Mouse (Mus musculus) forebrain, embryonic 13.5 days (tissue): ENCODE data around the gene Lrrc28. TPM values are rescaled to one million over a fixed set of nuclear protein-coding genes. Genes with fewer than 3 reads are reported as not detected.

Source experiments
- ATAC-seq: fragments of 200-750 bp; cut with Nextera tagmentation; 2 replicates; pipeline ENCODE4 v1.8.0; 2017
- H3K27ac ChIP-seq: fragments of 300-500 bp; sonication (generic); 2 replicates; pipeline ENCODE4 v1.5.1; 2015; ENCODE audit warnings: inconsistent platforms, mild to moderate bottlenecking, moderate library complexity
- H3K27me3 ChIP-seq: fragments of 300-500 bp; sonication (generic); 2 replicates; pipeline ENCODE4 v1.6.1; 2015; ENCODE audit warnings: mild to moderate bottlenecking, inconsistent platforms
- H3K36me3 ChIP-seq: fragments of 300-500 bp; sonication (generic); 2 replicates; pipeline ENCODE4 v1.6.1; 2015; ENCODE audit warnings: mild to moderate bottlenecking, inconsistent platforms; ENCODE audit not compliant: poor library complexity, severe bottlenecking
- H3K4me1 ChIP-seq: fragments of 300-500 bp; sonication (generic); 2 replicates; pipeline ENCODE4 v1.6.1; 2015; ENCODE audit warnings: inconsistent platforms
- H3K4me2 ChIP-seq: fragments of 300-500 bp; sonication (generic); 2 replicates; pipeline ENCODE4 v1.6.1; 2015; ENCODE audit warnings: inconsistent platforms, mild to moderate bottlenecking, moderate library complexity
- H3K4me3 ChIP-seq: fragments of 300-500 bp; sonication (generic); 2 replicates; pipeline ENCODE4 v1.5.1; 2015; ENCODE audit warnings: mild to moderate bottlenecking, inconsistent platforms
- H3K9ac ChIP-seq: fragments of 300-500 bp; sonication (generic); 2 replicates; pipeline ENCODE4 v1.6.1; 2015; ENCODE audit warnings: mild to moderate bottlenecking, inconsistent platforms
- H3K9me3 ChIP-seq: fragments of 300-500 bp; sonication (generic); replicated peaks from 2 replicates; pipeline ENCODE4 v1.6.1; 2016; ENCODE audit warnings: inconsistent platforms
- WGBS: fragments of 180-500 bp; shearing (Covaris S2); methylation state at CpG from one replicate; pipeline ENCODE4 v1.1.7; 2015; 5-methylcytosine and 5-hydroxymethylcytosine counted together
- polyA plus RNA-seq: library from polyadenylated mRNA; unstranded; fragments of >200 nt; fragmentation: Nextera tagmentation; extraction: Ambion mirVana; gene quantifications from 2 replicates; pipeline ENCODE4 v1.2.1, GENCODE M21; 2015

Gene Lrrc28
- polyA plus RNA-seq, 1 experiment from 2014 or later, result 28.1 TPM

DNA sequence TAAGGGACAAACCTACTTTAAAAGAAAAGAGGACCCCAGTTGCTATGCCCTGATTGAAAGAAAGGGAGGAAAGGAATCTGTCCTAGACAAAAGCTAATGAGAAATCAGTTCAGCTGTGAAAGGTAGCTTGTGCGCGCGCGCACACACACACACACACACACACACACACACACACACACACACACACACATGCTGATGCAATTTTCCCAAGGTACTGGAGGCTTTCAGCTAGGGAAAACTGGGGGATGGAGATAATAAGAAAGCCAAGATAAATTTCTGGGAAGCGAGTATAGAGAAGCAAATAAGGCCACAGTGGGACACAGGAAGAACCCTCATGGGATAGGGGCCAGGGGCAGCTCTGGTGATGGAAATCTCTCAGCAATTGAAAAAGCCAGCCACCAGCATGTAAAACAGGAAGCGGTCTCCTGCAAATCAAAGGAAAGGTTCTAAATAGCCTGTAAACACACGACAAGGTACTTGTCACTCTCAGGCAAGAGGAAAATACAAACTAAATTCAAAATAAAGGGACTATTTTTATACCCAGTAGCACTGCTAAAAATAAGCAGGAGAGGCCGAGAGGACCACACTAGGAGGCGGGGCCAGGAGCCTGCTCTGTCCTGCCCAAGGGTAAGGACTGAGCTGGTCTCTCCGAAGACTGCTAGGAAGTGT, 31.1 kb downstream of the Lrrc28 start:
- H3K4me3 ChIP-seq, result no peak overlapping the region
- no peak for ATAC-seq
- WGBS, result 28% methylated on average over 10 of the region's 10 CpGs

DNA sequence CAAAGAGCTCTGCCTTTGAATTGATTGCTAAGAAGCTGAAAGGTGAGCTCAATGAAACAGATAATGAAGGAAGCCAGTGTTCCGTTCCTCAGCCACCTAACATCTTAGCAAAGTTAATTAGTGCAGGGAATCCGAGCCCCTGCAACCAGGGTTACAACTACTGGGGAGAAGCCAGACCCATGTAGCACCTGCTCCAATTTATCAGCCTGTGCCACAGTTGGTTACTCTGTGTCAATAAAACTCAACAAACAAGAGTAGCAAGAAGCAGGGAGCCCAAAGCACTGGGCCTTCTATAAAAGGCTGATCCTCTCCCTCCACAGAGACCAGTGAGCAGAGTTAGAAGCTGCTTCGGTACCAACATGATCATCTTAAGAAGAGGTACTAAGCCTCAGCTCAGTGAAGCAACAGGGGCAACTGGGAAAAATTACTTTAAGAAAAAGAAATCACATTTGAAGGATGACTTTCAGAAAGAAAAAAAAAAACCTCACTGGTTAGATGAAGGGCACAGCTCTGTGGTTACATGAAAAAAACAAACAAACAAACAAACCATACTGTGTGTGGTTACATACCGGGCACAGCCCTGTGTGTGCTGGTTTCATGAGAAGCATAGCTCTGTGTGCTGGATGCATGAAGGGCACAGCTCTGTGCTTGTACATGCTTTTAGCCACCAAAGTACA, 36.6 kb downstream of the Lrrc28 start:
- Histone ChIP-seq H3K4me3 (no peak overlapping the region), H3K27me3 (peaks cover 11% of the 10 kb centered on the region; the same call in 1 of the 2 replicates), H3K4me2 (peak overlapping the region; percentile 14; the same call in 1 of the 2 replicates), H3K36me3 (no peaks in the 10 kb centered on the region), H3K9ac (peak overlapping the region; percentile 5; the same call in 1 of the 2 replicates), H3K27ac (peak overlapping the region; percentile 35; the same call in 1 of the 2 replicates), H3K4me1 (peaks cover 21% of the 10 kb centered on the region), H3K9me3 (no peaks in the 10 kb centered on the region)
- WGBS, result 23% methylated on average over 4 of the region's 4 CpGs
- ATAC-seq, result 0 out of 2 replicates have a peak, but pooled peaks have one; percentile 41

More for the DNA sequence above, 31.1 kb downstream of the Lrrc28 start:
- Histone ChIP-seq H3K27me3 (no peaks in the 10 kb centered on the region), H3K27ac (no peak overlapping the region), H3K4me1 (peaks cover 22% of the 10 kb centered on the region), H3K9ac (no peak overlapping the region), H3K4me2 (peak overlapping the region; percentile 14; the same call in 1 of the 2 replicates), H3K9me3 (no peaks in the 10 kb centered on the region), H3K36me3 (no peaks in the 10 kb centered on the region)

DNA sequence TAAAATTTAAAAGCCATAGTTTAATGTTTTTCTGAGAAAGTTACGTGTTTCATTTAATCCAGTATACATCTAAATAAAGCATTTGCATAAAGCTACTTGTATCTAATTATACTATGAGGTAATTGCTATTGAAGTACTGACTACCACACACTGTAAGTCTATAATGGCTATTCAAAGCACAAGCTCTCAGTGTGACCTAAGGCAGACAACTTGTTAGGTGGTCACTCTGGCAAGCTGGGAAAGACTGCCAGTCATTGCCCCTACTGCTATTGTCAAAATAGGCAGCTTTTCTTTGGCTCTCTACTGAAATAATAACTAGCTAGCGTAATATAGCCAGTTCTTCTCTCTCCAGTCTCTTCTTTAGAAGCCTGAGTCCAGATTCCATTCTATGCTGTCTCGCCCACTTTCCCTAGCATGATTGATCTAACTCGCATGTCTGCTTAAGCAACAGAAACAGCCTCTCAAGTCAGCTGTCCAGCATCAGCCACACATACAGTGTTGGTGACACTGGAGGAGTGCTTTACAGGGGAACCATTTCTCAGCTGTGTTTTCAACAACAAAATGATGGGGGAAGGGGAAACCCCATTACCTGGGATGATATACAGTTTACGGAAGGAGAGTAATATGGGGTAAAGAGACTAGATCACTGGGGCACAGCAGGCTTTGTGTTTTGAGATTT, 37.3 kb downstream of the Lrrc28 start:
- Histone ChIP-seq H3K9ac (peak overlapping the region; percentile 5; the same call in 1 of the 2 replicates), H3K4me3 (no peak overlapping the region), H3K4me1 (peaks cover 16% of the 10 kb centered on the region), H3K36me3 (no peaks in the 10 kb centered on the region), H3K27ac (peak overlapping the region; percentile 35), H3K9me3 (no peaks in the 10 kb centered on the region), H3K27me3 (peaks cover 11% of the 10 kb centered on the region; the same call in 1 of the 2 replicates), H3K4me2 (peak overlapping the region; percentile 14; the same call in 1 of the 2 replicates)
- ATAC-seq, result peak; percentile 70; the same call in 1 of the 2 replicates
- 14% methylated on average over 5 of the region's 5 CpGs for WGBS

DNA sequence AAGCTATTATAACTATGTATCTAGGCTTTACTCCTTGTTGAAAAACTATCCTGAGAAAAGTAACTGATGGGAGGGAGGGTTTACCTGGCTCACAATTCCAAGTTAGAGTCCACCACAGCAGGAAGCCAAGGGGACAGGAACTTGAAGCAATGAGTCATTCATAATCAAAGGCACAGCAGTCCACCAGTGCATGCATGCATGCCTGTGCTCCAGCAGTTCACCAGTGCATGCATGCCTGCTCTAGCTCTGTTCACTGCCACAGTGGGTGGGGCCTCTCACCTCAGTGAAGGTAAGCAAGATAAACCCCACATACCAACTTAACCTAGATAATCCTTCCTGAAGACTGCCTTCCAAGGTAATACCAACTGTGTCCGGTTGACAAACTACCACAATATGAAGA, 38.8 kb downstream of the Lrrc28 start:
- Histone ChIP-seq H3K9ac (no peak overlapping the region), H3K4me3 (no peak overlapping the region), H3K27me3 (peaks cover 11% of the 10 kb centered on the region; the same call in 1 of the 2 replicates), H3K36me3 (no peaks in the 10 kb centered on the region), H3K4me1 (peaks cover 16% of the 10 kb centered on the region), H3K4me2 (no peak overlapping the region), H3K9me3 (no peaks in the 10 kb centered on the region), H3K27ac (no peak overlapping the region)
- 84% methylated on average over 1 of the region's 1 CpGs for WGBS
- ATAC-seq, result no peak

DNA sequence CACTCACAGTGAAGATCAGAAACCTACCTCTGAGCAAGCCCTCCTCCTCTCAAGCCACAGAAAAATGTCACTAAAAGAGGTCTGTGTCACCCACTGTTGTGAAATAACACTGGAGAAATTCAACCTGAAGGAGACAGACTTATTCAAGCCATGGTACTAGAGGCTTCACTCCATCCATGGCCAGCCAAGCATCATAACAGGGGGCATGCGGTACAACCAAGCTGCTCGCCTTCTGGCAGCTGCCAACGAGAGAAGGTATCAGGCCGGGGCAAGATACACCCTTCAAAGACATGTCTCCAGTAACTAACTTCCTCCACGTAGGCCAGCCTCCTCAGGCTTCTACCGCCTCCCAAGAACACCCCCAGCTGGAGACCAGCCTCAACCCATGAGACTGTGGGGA, 40.0 kb downstream of the Lrrc28 start:
- Histone ChIP-seq H3K36me3 (no peaks in the 10 kb centered on the region), H3K27me3 (peaks cover 14% of the 10 kb centered on the region; the same call in 1 of the 2 replicates), H3K4me2 (no peak overlapping the region), H3K27ac (no peak overlapping the region), H3K9me3 (no peaks in the 10 kb centered on the region), H3K9ac (no peak overlapping the region), H3K4me1 (peaks cover 16% of the 10 kb centered on the region), H3K4me3 (no peak overlapping the region)
- 91% methylated on average over 6 of the region's 6 CpGs for WGBS
- no peak for ATAC-seq

DNA sequence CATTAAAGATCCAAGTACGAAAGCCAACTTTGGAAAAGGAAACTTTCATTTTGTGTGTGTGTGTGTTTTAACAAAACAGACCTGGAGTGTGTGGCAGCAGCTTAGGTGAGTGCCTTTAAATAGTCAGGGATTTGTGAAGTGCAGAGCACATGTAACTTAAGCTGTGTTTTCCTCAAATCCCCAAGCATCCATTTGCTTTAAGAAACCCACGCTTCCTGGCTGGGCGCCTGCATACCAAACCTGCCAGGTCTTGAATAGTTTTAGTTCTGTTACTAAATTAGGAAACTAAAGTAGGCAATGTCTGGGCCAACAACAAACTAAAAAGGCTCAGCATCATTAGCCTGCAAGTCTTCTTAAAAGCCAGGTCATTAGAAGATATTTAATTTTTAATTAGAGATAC, 47.0 kb downstream of the Lrrc28 start:
- ATAC-seq, result no peak
- no peak overlapping the region for H3K27ac ChIP-seq

DNA sequence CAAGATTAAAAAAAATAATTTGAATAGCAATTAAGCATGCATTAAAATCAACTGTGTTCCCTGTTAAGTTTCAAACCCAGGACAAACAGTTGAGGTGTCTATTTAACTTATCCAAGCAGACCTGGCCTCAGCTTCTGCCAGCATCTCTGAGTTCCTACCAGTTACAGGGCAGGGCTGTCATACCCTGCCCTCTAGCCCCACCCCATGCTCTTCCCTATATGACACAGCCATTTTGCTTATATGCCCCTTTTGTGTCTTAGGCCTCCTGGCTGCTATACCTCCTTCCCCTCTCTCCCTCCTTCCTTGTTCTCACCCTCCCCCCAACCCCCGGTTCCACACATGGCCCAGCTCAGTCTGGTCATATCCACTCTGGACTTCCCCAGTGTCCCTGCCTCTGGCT, 48.1 kb downstream of the Lrrc28 start:
- ATAC-seq, result no peak
- WGBS, result 83% methylated on average over 1 of the region's 1 CpGs

More for the DNA sequence above, 47.0 kb downstream of the Lrrc28 start:
- Histone ChIP-seq H3K4me1 (0 out of 2 replicates have a peak, but pooled peaks cover 3% of the 10 kb centered on the region), H3K27me3 (peaks cover 30% of the 10 kb centered on the region), H3K4me3 (no peak overlapping the region), H3K9ac (no peak overlapping the region), H3K9me3 (no peaks in the 10 kb centered on the region), H3K4me2 (no peak overlapping the region), H3K36me3 (no peaks in the 10 kb centered on the region)
- WGBS, result 51% methylated on average over 3 of the region's 3 CpGs

DNA sequence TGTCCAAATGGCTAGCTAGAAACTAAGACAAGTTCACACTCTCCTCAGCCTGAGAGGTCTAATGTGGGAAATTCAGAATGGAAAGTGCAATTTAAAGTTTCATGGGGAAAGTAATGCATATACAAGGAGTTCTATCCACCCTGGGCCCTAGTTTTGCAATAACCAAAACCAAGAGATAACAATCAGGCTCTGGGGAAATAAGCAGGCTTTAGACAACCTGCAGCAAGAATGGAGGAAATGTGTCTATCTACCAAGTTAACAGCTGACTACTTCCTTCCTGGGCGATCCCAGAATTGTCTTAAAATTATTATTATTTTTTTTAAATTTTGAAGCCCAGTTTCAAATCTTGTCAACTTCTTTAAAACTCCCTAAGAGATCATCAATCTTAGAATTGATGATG, 48.7 kb downstream of the Lrrc28 start:
- no peak overlapping the region for H3K4me2 ChIP-seq
- H3K27me3 ChIP-seq, result peaks cover 30% of the 10 kb centered on the region
- H3K4me3 ChIP-seq, result no peak overlapping the region
- 0 out of 2 replicates have a peak, but pooled peaks cover 3% of the 10 kb centered on the region for H3K4me1 ChIP-seq
- no peak overlapping the region for H3K27ac ChIP-seq
- WGBS, result 88% methylated on average over 1 of the region's 1 CpGs
- no peaks in the 10 kb centered on the region for H3K9me3 ChIP-seq
- ATAC-seq, result no peak
- H3K9ac ChIP-seq, result no peak overlapping the region
- H3K36me3 ChIP-seq, result no peaks in the 10 kb centered on the region

More for the DNA sequence above, 48.1 kb downstream of the Lrrc28 start:
- 0 out of 2 replicates have a peak, but pooled peaks cover 3% of the 10 kb centered on the region for H3K4me1 ChIP-seq
- no peak overlapping the region for H3K27ac ChIP-seq
- H3K4me3 ChIP-seq, result no peak overlapping the region
- no peaks in the 10 kb centered on the region for H3K36me3 ChIP-seq
- H3K9ac ChIP-seq, result no peak overlapping the region
- peaks cover 30% of the 10 kb centered on the region for H3K27me3 ChIP-seq
- no peak overlapping the region for H3K4me2 ChIP-seq
- no peaks in the 10 kb centered on the region for H3K9me3 ChIP-seq

DNA sequence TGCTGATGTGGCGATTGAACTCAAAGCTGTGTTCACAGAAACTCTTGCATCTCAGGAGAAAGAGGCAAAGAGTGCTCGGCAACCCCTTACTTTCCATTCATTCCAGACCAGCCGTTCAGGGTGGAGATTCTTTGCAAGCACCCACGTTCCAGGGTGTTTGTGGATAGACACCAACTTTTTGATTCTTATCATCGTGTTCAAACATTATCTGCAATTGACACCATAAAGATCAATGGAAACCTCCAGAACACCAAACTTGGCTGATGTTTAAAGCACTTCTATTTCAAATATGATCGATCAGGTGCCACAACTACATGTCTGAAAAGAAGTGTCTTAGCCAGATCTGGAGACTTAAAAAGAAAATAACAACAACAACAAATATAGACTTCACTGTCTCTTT, 51.2 kb downstream of the Lrrc28 start:
- Histone ChIP-seq H3K4me1 (peaks cover 4% of the 10 kb centered on the region; the same call in 1 of the 2 replicates), H3K36me3 (no peaks in the 10 kb centered on the region), H3K27ac (no peak overlapping the region), H3K9ac (no peak overlapping the region), H3K27me3 (peaks cover 19% of the 10 kb centered on the region), H3K4me2 (no peak overlapping the region), H3K9me3 (no peaks in the 10 kb centered on the region), H3K4me3 (no peak overlapping the region)
- no peak for ATAC-seq
- 89% methylated on average over 6 of the region's 6 CpGs for WGBS

DNA sequence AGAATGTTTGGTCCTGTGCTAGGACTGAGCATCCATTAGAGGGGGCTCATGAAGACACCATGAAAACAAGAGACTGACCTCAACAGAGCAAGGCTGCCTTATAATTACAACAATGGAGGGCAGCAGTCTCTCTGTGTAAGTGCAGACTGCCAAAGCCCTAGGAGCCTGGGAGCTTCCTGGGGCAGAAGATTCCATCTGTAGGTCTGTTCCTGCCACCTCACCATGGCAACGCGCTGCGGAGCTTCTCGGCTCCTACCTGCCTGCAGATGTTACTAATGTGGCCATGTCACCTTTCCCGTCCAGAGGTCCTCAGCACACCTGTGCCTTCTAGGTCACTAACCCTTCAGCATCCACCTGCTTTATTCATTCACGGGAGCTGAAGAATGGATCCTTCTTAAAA, 52.4 kb downstream of the Lrrc28 start:
- Histone ChIP-seq H3K27ac (no peak overlapping the region), H3K4me1 (peaks cover 5% of the 10 kb centered on the region), H3K4me3 (no peak overlapping the region), H3K36me3 (no peaks in the 10 kb centered on the region), H3K4me2 (no peak overlapping the region), H3K9me3 (no peaks in the 10 kb centered on the region), H3K9ac (no peak overlapping the region), H3K27me3 (peaks cover 19% of the 10 kb centered on the region)
- 90% methylated on average over 6 of the region's 6 CpGs for WGBS
- ATAC-seq, result no peak

DNA sequence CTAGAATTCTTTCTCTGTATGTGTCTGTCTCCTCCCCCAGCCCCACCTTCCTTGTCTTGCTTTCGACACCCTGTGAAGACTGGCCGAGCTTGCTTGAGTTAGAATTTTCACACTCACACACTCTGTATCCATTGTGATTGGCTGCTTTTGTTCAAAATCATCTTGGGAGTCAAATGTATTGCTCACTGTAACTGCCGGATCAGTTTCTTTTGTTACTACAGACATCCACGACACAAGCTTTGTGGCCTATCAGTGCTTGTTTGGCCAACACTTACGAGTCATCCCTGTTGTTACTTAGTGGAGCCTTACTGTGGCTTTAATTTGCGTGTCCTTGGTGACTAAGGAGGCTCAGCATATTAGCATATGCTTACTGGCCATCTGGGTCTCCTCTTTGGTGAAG, 56.3 kb downstream of the Lrrc28 start:
- Histone ChIP-seq H3K27ac (no peak overlapping the region), H3K4me3 (no peak overlapping the region), H3K4me2 (no peak overlapping the region), H3K9ac (no peak overlapping the region), H3K9me3 (no peaks in the 10 kb centered on the region), H3K4me1 (peaks cover 5% of the 10 kb centered on the region), H3K36me3 (no peaks in the 10 kb centered on the region), H3K27me3 (0 out of 2 replicates have a peak, but pooled peaks cover 4% of the 10 kb centered on the region)
- ATAC-seq, result no peak
- WGBS, result 46% methylated on average over 6 of the region's 6 CpGs

DNA sequence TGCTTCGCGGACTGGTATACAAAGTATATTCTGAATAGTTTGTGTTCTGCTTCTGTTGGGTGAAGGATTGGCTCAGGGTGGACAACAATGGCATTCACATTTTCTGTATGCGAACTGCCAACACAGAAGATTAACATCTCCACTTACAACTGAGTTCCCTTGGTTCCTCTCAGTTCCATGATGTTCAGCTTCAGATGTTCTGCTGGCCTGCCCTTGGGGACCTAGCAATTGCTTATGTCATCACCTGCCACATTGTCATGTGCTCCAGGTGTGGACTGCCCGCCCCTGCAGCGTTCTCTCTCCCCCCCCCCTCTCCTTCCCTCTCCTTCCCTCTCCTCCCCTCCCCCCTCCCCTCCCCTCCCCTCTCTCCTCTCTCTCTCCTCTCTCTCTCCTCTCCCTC, 58.6 kb downstream of the Lrrc28 start:
- H3K36me3 ChIP-seq, result no peaks in the 10 kb centered on the region
- WGBS, result 71% methylated on average over 5 of the region's 5 CpGs

More for the DNA sequence above, 58.6 kb downstream of the Lrrc28 start:
- no peaks in the 10 kb centered on the region for H3K9me3 ChIP-seq
- H3K27me3 ChIP-seq, result no peaks in the 10 kb centered on the region
- peaks cover 5% of the 10 kb centered on the region for H3K4me1 ChIP-seq
- no peak for ATAC-seq
- no peak overlapping the region for H3K4me3 ChIP-seq
- no peak overlapping the region for H3K27ac ChIP-seq
- H3K9ac ChIP-seq, result no peak overlapping the region
- H3K4me2 ChIP-seq, result no peak overlapping the region
